Mouse (Mus musculus): ENCODE data around the gene Ltb4r2. TPM values are rescaled to one million over a fixed set of nuclear protein-coding genes. Genes with fewer than 3 reads are reported as not detected.
A peak's percentile ranks its signal among the peaks of the same experiment; 100 is the strongest.

Gene Ltb4r2
- polyA plus RNA-seq, 1 experiment from 2014 or later = 0.66 TPM

DNA sequence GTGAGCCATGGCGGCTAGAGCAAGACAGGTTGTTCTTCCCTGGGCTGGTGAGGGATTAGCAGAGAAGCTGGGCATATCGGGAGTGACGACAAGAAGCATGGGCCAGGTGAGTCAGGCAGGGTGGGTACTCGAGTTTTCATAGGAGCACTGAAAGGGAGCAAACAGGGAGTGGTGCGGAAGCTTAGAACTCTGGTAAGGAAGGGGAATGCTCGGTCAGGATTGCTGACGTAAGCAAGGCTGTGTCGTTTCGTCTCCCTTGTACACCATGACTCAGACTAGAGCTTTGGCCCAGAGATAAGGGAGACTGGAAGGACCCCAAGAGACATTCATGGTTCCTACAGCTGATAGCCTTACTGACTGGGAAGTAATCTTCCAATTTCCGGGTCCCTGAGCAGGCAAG is 27.3 kb upstream of the Ltb4r2 start:
- H3K36me3 ChIP-seq (ENCODE audit: control insufficient read depth, insufficient read depth, low read length) = peaks cover 6% of the 10 kb centered on the region
- H3K27ac ChIP-seq (ENCODE audit: low read depth, low read length) = no peak overlapping the region
- H3K9ac ChIP-seq (ENCODE audit: low read depth, low read length) = no peak overlapping the region
- 77% methylated on average over 10 of the region's 10 CpGs for WGBS
- no peaks in the 10 kb centered on the region for H3K27me3 ChIP-seq (replicated peaks; ENCODE audit: control insufficient read depth, insufficient read depth, low read length)
- H3K4me1 ChIP-seq (ENCODE audit: control insufficient read depth, insufficient read depth, low read depth, low read length) = peaks cover 3% of the 10 kb centered on the region
- no peak for ATAC-seq
- no peak overlapping the region for H3K4me2 ChIP-seq (ENCODE audit: low read length)
- H3K4me3 ChIP-seq (ENCODE audit: low read length) = no peak overlapping the region
- H3K9me3 ChIP-seq (ENCODE audit: control insufficient read depth, low read length) = no peaks in the 10 kb centered on the region

DNA sequence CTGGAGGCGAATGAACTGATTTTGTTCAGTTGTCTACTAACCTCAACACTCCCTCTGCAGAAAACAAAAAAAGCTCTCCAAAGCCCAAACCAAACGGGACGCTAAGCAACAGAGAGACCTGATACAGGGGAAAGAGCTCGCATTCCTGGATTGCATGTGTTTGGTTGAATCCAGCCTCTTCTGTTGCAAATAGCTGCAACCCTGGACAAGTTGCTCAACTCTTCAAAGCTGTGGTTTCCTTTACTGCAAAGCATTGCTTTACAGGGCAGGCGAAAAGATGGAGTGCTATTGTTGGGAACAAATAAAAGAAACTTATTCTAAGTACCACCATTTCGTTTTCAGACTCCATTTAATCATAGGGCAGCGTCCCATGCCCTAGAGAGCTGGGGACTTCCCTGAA is 26.4 kb upstream of the Ltb4r2 start:
- Histone ChIP-seq H3K36me3 (ENCODE audit: control insufficient read depth, insufficient read depth, low read length) (peaks cover 16% of the 10 kb centered on the region), H3K27me3 (replicated peaks; ENCODE audit: control insufficient read depth, insufficient read depth, low read length) (no peaks in the 10 kb centered on the region), H3K9me3 (ENCODE audit: control insufficient read depth, low read length) (no peaks in the 10 kb centered on the region), H3K4me2 (ENCODE audit: low read length) (no peak overlapping the region), H3K9ac (ENCODE audit: low read depth, low read length) (no peak overlapping the region), H3K4me1 (ENCODE audit: control insufficient read depth, insufficient read depth, low read depth, low read length) (peaks cover 3% of the 10 kb centered on the region), H3K27ac (ENCODE audit: low read depth, low read length) (no peak overlapping the region), H3K4me3 (ENCODE audit: low read length) (no peak overlapping the region)
- no peak for ATAC-seq
- WGBS = 78% methylated on average over 7 of the region's 7 CpGs

DNA sequence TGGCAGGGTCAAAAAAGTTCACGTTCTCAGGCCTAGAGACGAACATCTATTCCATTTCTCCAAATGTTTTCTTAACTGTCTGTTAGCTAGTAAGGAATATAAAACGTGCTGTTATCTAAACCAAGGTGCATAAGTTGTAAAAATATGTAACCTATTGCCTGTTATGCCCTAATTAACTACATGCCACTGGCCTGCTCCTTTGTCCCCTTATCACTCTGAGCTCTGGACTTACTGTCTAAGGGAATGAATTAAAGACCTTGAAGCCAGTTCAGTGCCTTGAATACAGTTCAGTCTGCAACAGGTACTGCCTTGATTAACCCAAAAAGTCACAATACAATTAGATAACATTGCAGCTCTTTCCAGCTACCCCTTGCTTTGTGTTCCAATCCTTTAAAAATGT is 25.9 kb upstream of the Ltb4r2 start:
- no peak overlapping the region for H3K9ac ChIP-seq (ENCODE audit: low read depth, low read length)
- H3K27ac ChIP-seq (ENCODE audit: low read depth, low read length) = no peak overlapping the region
- H3K4me1 ChIP-seq (ENCODE audit: control insufficient read depth, insufficient read depth, low read depth, low read length) = peaks cover 3% of the 10 kb centered on the region; the same call in 1 of the 2 replicates
- no peak for ATAC-seq
- H3K27me3 ChIP-seq (replicated peaks; ENCODE audit: control insufficient read depth, insufficient read depth, low read length) = no peaks in the 10 kb centered on the region
- no peak overlapping the region for H3K4me2 ChIP-seq (ENCODE audit: low read length)
- no peak overlapping the region for H3K4me3 ChIP-seq (ENCODE audit: low read length)
- peaks cover 17% of the 10 kb centered on the region for H3K36me3 ChIP-seq (ENCODE audit: control insufficient read depth, insufficient read depth, low read length)
- H3K9me3 ChIP-seq (ENCODE audit: control insufficient read depth, low read length) = no peaks in the 10 kb centered on the region
- WGBS = 73% methylated on average over 3 of the region's 3 CpGs

DNA sequence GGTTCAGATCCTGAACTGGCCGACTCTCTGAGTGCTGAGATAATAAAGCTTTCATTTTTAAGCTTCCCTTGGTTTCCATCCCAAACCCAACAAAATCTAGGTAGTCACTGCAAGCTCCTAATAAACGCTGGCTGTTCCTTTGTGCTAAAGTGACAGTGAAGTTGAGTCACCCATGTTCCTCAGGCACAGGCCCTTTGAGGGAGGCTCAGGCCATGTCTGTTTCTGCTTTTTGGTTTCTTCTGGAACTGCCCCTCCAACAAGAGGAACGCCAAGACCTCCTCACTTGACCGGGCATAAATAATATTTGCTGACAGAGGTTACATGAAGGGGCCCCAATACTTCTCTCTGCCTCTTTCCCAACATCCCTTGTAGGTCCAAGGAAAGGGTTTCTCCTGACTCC is 25.5 kb upstream of the Ltb4r2 start:
- Histone ChIP-seq H3K9me3 (ENCODE audit: control insufficient read depth, low read length) (no peaks in the 10 kb centered on the region), H3K4me1 (ENCODE audit: control insufficient read depth, insufficient read depth, low read depth, low read length) (peaks cover 3% of the 10 kb centered on the region; the same call in 1 of the 2 replicates), H3K9ac (ENCODE audit: low read depth, low read length) (no peak overlapping the region), H3K27me3 (replicated peaks; ENCODE audit: control insufficient read depth, insufficient read depth, low read length) (no peaks in the 10 kb centered on the region), H3K4me3 (ENCODE audit: low read length) (no peak overlapping the region), H3K27ac (ENCODE audit: low read depth, low read length) (no peak overlapping the region), H3K36me3 (ENCODE audit: control insufficient read depth, insufficient read depth, low read length) (peaks cover 17% of the 10 kb centered on the region), H3K4me2 (ENCODE audit: low read length) (no peak overlapping the region)
- WGBS = 83% methylated on average over 4 of the region's 4 CpGs
- no peak for ATAC-seq

GRCm38 (mm10) chr14:55737086-55737687 is 24.0 kb upstream of the Ltb4r2 start:
- no peak overlapping the region for H3K27ac ChIP-seq (ENCODE audit: low read depth, low read length)
- H3K4me1 ChIP-seq (ENCODE audit: control insufficient read depth, insufficient read depth, low read depth, low read length) = no peaks in the 10 kb centered on the region
- H3K36me3 ChIP-seq (ENCODE audit: control insufficient read depth, insufficient read depth, low read length) = peaks cover 17% of the 10 kb centered on the region
- 86% methylated on average over 9 of the region's 9 CpGs for WGBS
- no peak overlapping the region for H3K9ac ChIP-seq (ENCODE audit: low read depth, low read length)
- H3K4me2 ChIP-seq (ENCODE audit: low read length) = no peak overlapping the region
- no peak for ATAC-seq
- H3K9me3 ChIP-seq (ENCODE audit: control insufficient read depth, low read length) = no peaks in the 10 kb centered on the region
- H3K4me3 ChIP-seq (ENCODE audit: low read length) = no peak overlapping the region
- no peaks in the 10 kb centered on the region for H3K27me3 ChIP-seq (replicated peaks; ENCODE audit: control insufficient read depth, insufficient read depth, low read length)

DNA sequence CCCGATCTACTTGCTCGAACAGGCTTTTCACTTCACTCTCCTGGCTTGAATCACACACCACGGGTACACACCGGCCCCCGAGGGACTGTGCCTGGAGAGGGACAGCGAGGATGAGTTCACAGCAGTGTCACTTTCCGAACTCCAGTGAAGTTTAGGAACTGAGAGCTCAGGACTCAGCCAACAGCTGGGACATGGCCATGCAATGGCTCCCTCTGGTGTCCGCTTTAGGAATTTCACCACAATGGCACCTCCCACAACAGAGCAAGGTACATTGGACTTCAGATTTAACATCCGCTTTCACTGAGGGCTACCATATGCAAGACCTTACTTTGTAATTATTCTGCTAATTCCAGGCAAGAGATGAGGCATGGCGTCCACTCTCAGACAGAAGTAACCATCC is 17.5 kb upstream of the Ltb4r2 start:
- peaks cover 26% of the 10 kb centered on the region for H3K4me1 ChIP-seq (ENCODE audit: control insufficient read depth, insufficient read depth, low read depth, low read length)
- H3K27me3 ChIP-seq (replicated peaks; ENCODE audit: control insufficient read depth, insufficient read depth, low read length) = no peaks in the 10 kb centered on the region
- H3K36me3 ChIP-seq (ENCODE audit: control insufficient read depth, insufficient read depth, low read length) = peaks cover 13% of the 10 kb centered on the region
- no peak overlapping the region for H3K27ac ChIP-seq (ENCODE audit: low read depth, low read length)
- H3K9me3 ChIP-seq (ENCODE audit: control insufficient read depth, low read length) = no peaks in the 10 kb centered on the region
- H3K4me2 ChIP-seq (ENCODE audit: low read length) = peak overlapping the region; percentile 1
- whole genome bisulfite sequencing = 22% methylated on average over 10 of the region's 10 CpGs
- peak; percentile 72 for ATAC-seq
- H3K4me3 ChIP-seq (ENCODE audit: low read length) = no peak overlapping the region
- H3K9ac ChIP-seq (ENCODE audit: low read depth, low read length) = peak overlapping the region; percentile 20; the same call in 1 of the 2 replicates

DNA sequence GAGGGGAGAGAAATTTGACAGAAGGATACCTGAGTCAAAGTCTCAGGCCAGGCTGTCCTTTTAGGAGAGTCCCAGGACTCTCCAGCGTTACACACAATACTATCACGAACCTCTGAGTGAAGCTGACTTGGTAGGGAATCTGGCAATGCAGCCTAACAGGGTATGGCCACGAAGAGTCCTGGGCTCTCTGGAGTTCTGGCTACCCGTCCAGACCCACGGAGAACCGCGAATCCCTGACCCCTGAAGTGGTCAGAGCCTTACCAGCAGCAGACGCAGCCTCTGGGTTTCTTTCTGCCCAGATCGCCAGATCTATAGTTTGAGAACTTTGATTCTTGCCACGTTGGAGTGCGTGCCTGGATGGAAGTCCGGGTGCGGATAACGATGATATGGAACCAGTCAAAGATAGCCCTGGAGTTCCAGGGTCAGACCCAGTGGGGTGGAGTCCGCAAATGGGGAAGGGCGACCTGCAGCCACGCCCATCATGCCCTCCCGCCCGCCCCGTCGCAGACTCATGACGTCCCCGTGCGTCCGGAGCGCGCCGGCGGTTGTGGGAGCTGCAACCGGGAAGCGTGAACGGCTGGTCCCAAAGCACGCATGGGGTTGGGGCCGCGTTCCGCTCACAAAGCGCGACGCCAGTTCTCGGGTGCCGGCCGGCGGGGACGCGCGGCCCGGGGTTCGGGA is 15.9 kb upstream of the Ltb4r2 start, which contains the start of the genes Dhrs1 and Nop9:
Gene Dhrs1, minus strand, starts transcription at position 511 of the 681 bp plus-strand sequence.
Gene Nop9, plus strand, starts transcription at position 514 of the 681 bp plus-strand sequence.
- Histone ChIP-seq H3K4me3 (ENCODE audit: low read length) (peak within 1 kb of the TSS; percentile 90), H3K9me3 (ENCODE audit: control insufficient read depth, low read length) (no peaks in the 10 kb centered on the region), H3K9ac (ENCODE audit: low read depth, low read length) (peak within 1 kb of the TSS; percentile 82), H3K36me3 (ENCODE audit: control insufficient read depth, insufficient read depth, low read length) (peaks cover 6% of the 10 kb centered on the region; the same call in 1 of the 2 replicates), H3K4me1 (ENCODE audit: control insufficient read depth, insufficient read depth, low read depth, low read length) (peaks cover 26% of the 10 kb centered on the region), H3K27ac (ENCODE audit: low read depth, low read length) (peak within 1 kb of the TSS; percentile 55), H3K4me2 (ENCODE audit: low read length) (peak within 1 kb of the TSS; percentile 76), H3K27me3 (replicated peaks; ENCODE audit: control insufficient read depth, insufficient read depth, low read length) (no peaks in the 10 kb centered on the region)
- 2% methylated on average over 46 of the region's 48 CpGs for WGBS
- peak; percentile 83 for ATAC-seq

DNA sequence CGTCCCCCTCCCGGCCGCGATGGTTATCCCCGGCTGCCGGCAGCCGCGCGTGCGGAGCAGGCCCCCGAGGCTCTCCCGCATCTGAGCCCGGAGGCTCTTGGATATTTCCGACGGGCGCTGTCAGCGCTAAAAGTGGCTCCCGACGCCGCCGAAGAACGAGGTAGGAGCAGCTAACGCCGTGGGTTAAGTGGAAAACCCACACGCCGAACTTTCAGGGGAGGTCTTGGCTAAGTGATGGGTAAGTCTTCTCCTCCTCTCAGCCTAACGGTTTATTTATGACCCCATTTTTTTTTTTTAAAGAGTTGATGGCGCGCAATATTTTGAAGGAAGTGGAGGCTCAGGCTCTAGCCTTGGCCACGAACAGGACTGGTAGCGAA is 15.4 kb upstream of the Ltb4r2 start:
- WGBS = under 1% methylated on average over 28 of the region's 31 CpGs
- H3K9me3 ChIP-seq (ENCODE audit: control insufficient read depth, low read length) = no peaks in the 10 kb centered on the region
- H3K9ac ChIP-seq (ENCODE audit: low read depth, low read length) = peak overlapping the region; percentile 82
- peaks cover 26% of the 10 kb centered on the region for H3K4me1 ChIP-seq (ENCODE audit: control insufficient read depth, insufficient read depth, low read depth, low read length)
- H3K27ac ChIP-seq (ENCODE audit: low read depth, low read length) = peak overlapping the region; percentile 55
- H3K27me3 ChIP-seq (replicated peaks; ENCODE audit: control insufficient read depth, insufficient read depth, low read length) = no peaks in the 10 kb centered on the region
- no peak for ATAC-seq
- H3K4me3 ChIP-seq (ENCODE audit: low read length) = peak overlapping the region; percentile 90
- peak overlapping the region; percentile 76 for H3K4me2 ChIP-seq (ENCODE audit: low read length)
- H3K36me3 ChIP-seq (ENCODE audit: control insufficient read depth, insufficient read depth, low read length) = peaks cover 6% of the 10 kb centered on the region; the same call in 1 of the 2 replicates

DNA sequence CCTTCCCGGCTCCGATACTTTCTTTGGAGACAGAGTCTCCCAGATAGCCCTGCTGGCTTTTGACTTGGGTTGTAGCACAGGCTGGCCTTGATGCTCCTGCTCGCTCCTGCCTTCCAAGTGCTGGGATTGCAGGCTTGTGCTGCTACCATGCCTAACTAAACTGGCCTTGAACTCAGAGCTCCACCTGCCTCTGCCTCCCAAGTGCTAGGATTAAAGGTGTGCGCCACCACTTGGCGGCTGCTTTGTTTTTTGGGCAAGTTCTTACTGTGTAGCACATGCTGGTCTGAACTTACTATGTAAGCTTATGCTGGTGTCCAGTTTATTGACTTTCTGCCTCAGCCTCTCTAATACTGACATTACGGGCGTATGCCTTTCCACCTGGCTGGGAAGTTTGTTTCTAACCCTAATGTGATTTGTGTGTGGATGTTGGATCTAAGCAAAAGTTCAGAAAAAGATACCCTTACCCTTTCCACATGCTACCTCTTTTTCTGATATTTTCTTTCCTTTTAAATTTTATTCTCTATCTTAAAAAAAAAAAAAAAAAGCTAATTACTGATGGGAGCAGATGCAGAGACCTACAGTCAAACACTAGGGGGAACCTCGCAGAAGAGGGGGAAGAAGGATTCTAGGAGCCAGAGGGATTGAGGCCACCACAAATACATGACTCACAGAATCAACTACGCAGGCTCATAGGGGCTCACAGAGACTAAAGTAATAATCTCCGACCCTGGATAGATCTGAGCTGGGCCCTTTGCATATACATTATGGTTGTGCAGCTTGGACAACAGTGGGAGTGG is 14.0 kb upstream of the Ltb4r2 start:
- Histone ChIP-seq H3K9ac (ENCODE audit: low read depth, low read length) (no peak overlapping the region), H3K4me3 (ENCODE audit: low read length) (no peak overlapping the region), H3K27ac (ENCODE audit: low read depth, low read length) (no peak overlapping the region), H3K4me2 (ENCODE audit: low read length) (peak overlapping the region; percentile 76), H3K9me3 (ENCODE audit: control insufficient read depth, low read length) (no peaks in the 10 kb centered on the region), H3K4me1 (ENCODE audit: control insufficient read depth, insufficient read depth, low read depth, low read length) (peaks cover 26% of the 10 kb centered on the region), H3K36me3 (ENCODE audit: control insufficient read depth, insufficient read depth, low read length) (peaks cover 11% of the 10 kb centered on the region), H3K27me3 (replicated peaks; ENCODE audit: control insufficient read depth, insufficient read depth, low read length) (no peaks in the 10 kb centered on the region)
- no peak for ATAC-seq
- 93% methylated on average over 10 of the region's 10 CpGs for WGBS
